Mouse (Mus musculus) forebrain, embryonic 14.5 days (tissue): ENCODE measurements around the gene 1700102P08Rik. TPM values are rescaled to one million over a fixed set of nuclear protein-coding genes. Genes with fewer than 3 reads are reported as not detected.

Source experiments
- ATAC-seq: fragments of 200-750 bp; cut with Nextera tagmentation; 2 replicates; pipeline ENCODE4 v1.8.0; 2017; ENCODE audit warnings: mild to moderate bottlenecking, moderate library complexity
- DNase-seq: peaks from one replicate; pipeline ENCODE4 v3.0.0-alpha.2; 2015; ENCODE audit warnings: low spot score
- H3K27ac ChIP-seq: fragments of 300-500 bp; sonication (generic); 2 replicates; pipeline ENCODE4 v1.5.1; 2014; ENCODE audit warnings: low read depth, mild to moderate bottlenecking, control low read depth, low read length, moderate library complexity
- H3K27me3 ChIP-seq: fragments of 300-500 bp; sonication (generic); replicated peaks from 2 replicates; pipeline ENCODE4 v1.6.1; 2014; ENCODE audit warnings: low read length, control low read depth, mixed read lengths; ENCODE audit not compliant: control insufficient read depth, insufficient read depth
- H3K36me3 ChIP-seq: fragments of 300-500 bp; sonication (generic); 2 replicates; pipeline ENCODE4 v1.6.1; 2014; ENCODE audit warnings: low read length, control low read depth; ENCODE audit not compliant: control insufficient read depth, insufficient read depth
- H3K4me1 ChIP-seq: fragments of 300-500 bp; sonication (generic); 2 replicates; pipeline ENCODE4 v1.6.1; 2014; ENCODE audit warnings: antibody characterized with exemption, low read length, control low read depth; ENCODE audit not compliant: control insufficient read depth, insufficient read depth
- H3K4me2 ChIP-seq: fragments of 300-500 bp; sonication (generic); 2 replicates; pipeline ENCODE4 v1.6.1; 2014; ENCODE audit warnings: mild to moderate bottlenecking, control low read depth, low read length
- H3K4me3 ChIP-seq: fragments of 300-500 bp; sonication (generic); 2 replicates; pipeline ENCODE4 v1.5.1; 2014; ENCODE audit warnings: low read depth, low read length, control low read depth
- H3K9ac ChIP-seq: fragments of 300-500 bp; sonication (generic); 2 replicates; pipeline ENCODE4 v1.6.1; 2014; ENCODE audit warnings: mild to moderate bottlenecking, low read length, control low read depth, moderate library complexity
- H3K9me3 ChIP-seq: fragments of 300-500 bp; sonication (generic); replicated peaks from 2 replicates; pipeline ENCODE4 v1.6.1; 2016; ENCODE audit warnings: low read length, control low read depth, mixed read lengths; ENCODE audit not compliant: control insufficient read depth
- WGBS: fragments of 180-500 bp; shearing (Covaris S2); extraction: QIAGEN DNeasy Blood & Tissue Kit; methylation state at CpG from one replicate; pipeline ENCODE4 v1.1.7; 2014; 5-methylcytosine and 5-hydroxymethylcytosine counted together
- polyA plus RNA-seq: library from polyadenylated mRNA; unstranded; fragments of >200 nt; fragmentation: Nextera tagmentation; extraction: Ambion mirVana; gene quantifications from 2 replicates; pipeline ENCODE4 v1.2.1, GENCODE M21; 2014

The 1700102P08Rik gene
- polyA plus RNA-seq, 1 experiment from 2014 or later: 1.4 TPM

GRCm38 (mm10) chr9:108451170-108451493 lies 58.5 kb downstream of the 1700102P08Rik start:
- 82% methylated on average over 6 of the region's 6 CpGs for WGBS
- Histone ChIP-seq H3K4me2 (peak overlapping the region; percentile 61), H3K9me3 (no peaks in the 10 kb centered on the region), H3K36me3 (peaks cover 19% of the 10 kb centered on the region), H3K4me1 (peaks cover 29% of the 10 kb centered on the region), H3K9ac (peak overlapping the region; percentile 70), H3K27me3 (no peaks in the 10 kb centered on the region), H3K4me3 (peak overlapping the region; percentile 57), H3K27ac (peak overlapping the region; percentile 90)
- DNase-seq: no peak
- no peak for ATAC-seq

DNA sequence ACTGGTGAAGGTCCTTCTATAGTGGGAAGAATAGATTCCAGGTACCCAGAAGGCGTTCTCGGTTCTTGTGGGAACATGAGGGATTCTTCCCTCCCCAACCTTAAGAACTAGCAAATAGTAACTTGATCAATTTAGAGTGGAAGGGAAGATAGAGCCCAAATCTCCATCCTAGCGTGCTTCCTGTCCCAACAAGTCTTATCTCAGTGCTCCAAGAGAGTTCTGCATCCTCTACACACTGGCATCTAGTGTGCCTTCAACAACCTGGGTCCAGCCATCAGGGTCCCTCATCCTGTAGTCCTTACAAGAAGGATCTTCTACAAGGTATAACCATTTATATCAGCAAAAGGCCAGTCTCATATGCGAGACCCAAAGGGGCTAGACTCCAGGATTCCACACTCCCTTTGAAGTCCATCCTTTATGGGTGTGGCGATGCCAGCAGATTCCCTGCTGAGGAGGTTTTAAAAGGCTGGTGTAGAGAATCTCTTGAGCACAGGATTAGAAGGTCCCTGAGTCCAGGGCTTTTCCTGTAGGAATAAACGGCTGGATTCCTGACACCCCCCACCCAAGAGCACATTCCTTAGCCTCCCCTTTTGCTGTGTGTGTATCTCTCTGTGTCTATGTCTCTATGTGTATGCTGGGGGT lies 59.0 kb downstream of the 1700102P08Rik start:
- peak overlapping the region; percentile 70 for H3K9ac ChIP-seq
- H3K27ac ChIP-seq: peak overlapping the region; percentile 90
- ATAC-seq (no peak), DNase-seq (no peak)
- WGBS: 42% methylated on average over 6 of the region's 6 CpGs
- H3K4me1 ChIP-seq: peaks cover 29% of the 10 kb centered on the region
- peaks cover 19% of the 10 kb centered on the region for H3K36me3 ChIP-seq
- no peaks in the 10 kb centered on the region for H3K27me3 ChIP-seq
- H3K4me3 ChIP-seq: peak overlapping the region; percentile 57
- H3K9me3 ChIP-seq: no peaks in the 10 kb centered on the region
- peak overlapping the region; percentile 61 for H3K4me2 ChIP-seq

DNA sequence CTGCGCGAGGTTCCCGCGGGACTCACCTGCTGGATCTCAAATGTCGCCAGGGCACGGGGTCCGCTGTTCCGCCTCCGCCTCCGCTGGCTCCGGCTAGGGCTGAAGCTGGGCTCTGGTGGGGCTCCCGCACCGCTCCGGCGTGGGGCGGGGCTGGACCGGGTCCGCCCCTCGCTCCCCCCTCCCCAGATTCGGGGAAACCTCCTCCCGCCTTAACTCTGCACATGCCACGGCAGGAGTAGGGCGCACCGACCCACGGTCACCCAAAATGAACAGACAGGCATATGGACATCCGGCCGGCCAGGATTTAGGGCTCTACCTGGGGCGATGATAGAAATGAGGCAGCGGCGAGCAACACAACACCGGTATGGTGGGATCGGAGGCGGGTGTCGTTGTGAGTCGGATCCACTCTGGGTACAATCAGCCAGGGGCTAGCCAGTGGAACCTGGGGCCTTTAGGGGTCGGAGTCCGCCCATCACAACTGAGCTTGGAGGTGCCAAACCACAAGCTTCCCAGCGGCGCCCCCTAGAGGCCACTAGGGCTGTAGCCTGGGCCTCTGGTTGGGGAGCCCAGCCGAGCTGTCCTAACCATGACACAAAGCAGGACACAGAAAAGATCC lies 59.8 kb downstream of the 1700102P08Rik start:
- under 1% methylated on average over 40 of the region's 40 CpGs for WGBS
- H3K4me3 ChIP-seq: peak overlapping the region; percentile 57
- H3K4me1 ChIP-seq: peaks cover 29% of the 10 kb centered on the region
- no peaks in the 10 kb centered on the region for H3K9me3 ChIP-seq
- H3K27ac ChIP-seq: peak overlapping the region; percentile 70
- peak overlapping the region; percentile 61 for H3K4me2 ChIP-seq
- no peaks in the 10 kb centered on the region for H3K27me3 ChIP-seq
- ATAC-seq (peak; percentile 83), DNase-seq (peak; percentile 95)
- H3K9ac ChIP-seq: peak overlapping the region; percentile 70
- H3K36me3 ChIP-seq: peaks cover 18% of the 10 kb centered on the region

DNA sequence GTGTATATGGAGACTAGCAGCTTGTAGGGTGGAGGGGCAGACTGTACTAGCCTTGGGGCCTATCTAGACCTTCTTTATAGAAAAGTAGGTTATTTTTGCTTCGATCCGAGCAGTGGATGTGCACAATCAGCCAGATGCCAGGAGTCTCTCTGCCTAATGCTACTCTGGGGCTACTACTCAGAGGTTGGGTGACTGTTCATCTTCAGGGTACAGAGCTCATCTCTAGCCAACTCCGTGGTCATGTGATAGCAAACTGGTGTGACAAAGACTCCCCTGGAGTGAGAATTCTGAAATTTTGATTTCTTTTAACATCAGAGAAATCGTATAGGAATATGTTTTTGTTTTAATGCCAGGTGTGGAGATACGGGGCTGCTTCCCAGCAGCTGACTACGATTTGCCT lies 60.3 kb downstream of the 1700102P08Rik start:
- Histone ChIP-seq H3K4me1 (peaks cover 29% of the 10 kb centered on the region), H3K4me3 (peak overlapping the region; percentile 57), H3K27me3 (no peaks in the 10 kb centered on the region), H3K9me3 (no peaks in the 10 kb centered on the region), H3K27ac (peak overlapping the region; percentile 70), H3K9ac (peak overlapping the region; percentile 70), H3K4me2 (peak overlapping the region; percentile 61), H3K36me3 (peaks cover 13% of the 10 kb centered on the region)
- ATAC-seq (peak; percentile 14), DNase-seq (no peak)
- 49% methylated on average over 6 of the region's 6 CpGs for WGBS

DNA sequence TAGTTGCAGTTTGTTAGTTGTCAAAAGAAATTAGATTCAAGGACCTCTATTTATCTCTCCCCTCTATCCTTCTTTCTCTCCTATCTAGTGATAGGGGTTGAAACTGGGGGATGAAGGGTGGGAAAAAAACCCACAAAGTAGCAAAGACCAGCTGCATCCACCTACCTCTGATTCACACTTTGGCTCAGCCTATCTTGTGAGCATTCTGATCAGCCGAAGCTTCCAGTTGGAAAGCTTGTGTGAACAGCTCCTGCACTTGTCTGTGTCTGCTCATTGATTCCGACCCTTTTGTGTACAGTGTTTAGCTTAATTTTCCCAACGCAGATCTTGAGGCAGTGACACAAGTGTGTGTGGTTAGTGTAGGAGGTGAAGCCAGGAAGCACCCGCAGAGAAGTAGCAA lies 60.9 kb downstream of the 1700102P08Rik start:
- H3K36me3 ChIP-seq: peaks cover 8% of the 10 kb centered on the region
- H3K4me1 ChIP-seq: peaks cover 29% of the 10 kb centered on the region
- H3K4me3 ChIP-seq: no peak overlapping the region
- ATAC-seq (no peak), DNase-seq (no peak)
- no peak overlapping the region for H3K27ac ChIP-seq
- peak overlapping the region; percentile 61 for H3K4me2 ChIP-seq
- WGBS: 73% methylated on average over 4 of the region's 4 CpGs
- no peaks in the 10 kb centered on the region for H3K27me3 ChIP-seq
- no peaks in the 10 kb centered on the region for H3K9me3 ChIP-seq
- peak overlapping the region; percentile 70 for H3K9ac ChIP-seq

- Histone ChIP-seq H3K4me1 (peaks cover 26% of the 10 kb centered on the region), H3K27me3 (no peaks in the 10 kb centered on the region), H3K27ac (no peak overlapping the region), H3K9me3 (no peaks in the 10 kb centered on the region), H3K4me2 (no peak overlapping the region), H3K9ac (no peak overlapping the region), H3K36me3 (no peaks in the 10 kb centered on the region), H3K4me3 (no peak overlapping the region)
- DNase-seq: no peak
- no peak for ATAC-seq
- WGBS: 88% methylated on average over 6 of the region's 6 CpGs
Measured at GRCm38 (mm10) chr9:108454429-108454828, 61.8 kb downstream of the 1700102P08Rik start.

DNA sequence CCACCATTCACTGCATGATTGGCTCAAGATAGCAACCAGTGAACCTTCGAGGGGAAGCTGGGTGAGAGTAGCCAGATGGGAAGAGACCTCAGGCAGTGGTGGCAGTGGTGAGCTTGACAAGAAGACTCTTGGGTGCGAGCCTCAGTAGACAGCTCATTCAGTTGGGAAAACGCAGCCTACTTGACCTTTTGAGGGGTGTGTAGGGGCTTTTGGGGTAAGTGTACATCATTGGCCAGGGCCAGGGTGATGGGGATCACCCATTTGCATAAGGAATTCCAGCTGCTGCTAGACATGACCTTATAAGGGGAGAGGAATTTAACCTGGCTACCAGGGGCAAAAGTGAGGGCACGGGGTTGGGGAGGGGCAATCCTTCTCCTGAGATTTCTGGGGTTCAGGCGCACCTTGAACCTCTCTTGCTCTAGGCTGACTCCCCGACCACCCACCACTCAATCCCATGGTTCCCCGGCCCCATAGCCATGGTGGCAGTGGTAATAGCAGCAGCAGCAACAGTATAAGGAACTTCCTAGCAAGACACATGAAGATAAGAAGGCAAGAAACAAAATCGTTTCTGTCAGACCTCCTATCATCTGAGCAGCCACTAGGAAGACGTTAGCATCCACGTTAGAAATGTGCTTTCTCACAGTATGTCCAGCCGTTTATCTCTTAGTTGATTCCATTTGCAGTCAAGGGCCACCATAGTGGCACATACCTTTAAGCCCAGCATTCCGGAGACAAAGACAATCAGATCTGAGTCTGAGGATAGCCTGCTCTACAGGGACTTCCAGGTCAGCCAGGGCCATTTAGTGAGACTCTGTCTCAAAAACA lies 63.4 kb downstream of the 1700102P08Rik start:
- WGBS: 81% methylated on average over 12 of the region's 12 CpGs
- no peaks in the 10 kb centered on the region for H3K9me3 ChIP-seq

GRCm38 (mm10) chr9:108456953-108457352 lies 64.3 kb downstream of the 1700102P08Rik start:
- 89% methylated on average over 10 of the region's 10 CpGs for WGBS
- H3K9me3 ChIP-seq: no peaks in the 10 kb centered on the region
- H3K4me3 ChIP-seq: no peak overlapping the region
- peaks cover 11% of the 10 kb centered on the region for H3K4me1 ChIP-seq
- ATAC-seq (no peak), DNase-seq (no peak)
- H3K9ac ChIP-seq: no peak overlapping the region
- no peaks in the 10 kb centered on the region for H3K27me3 ChIP-seq
- H3K27ac ChIP-seq: no peak overlapping the region
- H3K36me3 ChIP-seq: no peaks in the 10 kb centered on the region
- no peak overlapping the region for H3K4me2 ChIP-seq

More for the DNA sequence above, 63.4 kb downstream of the 1700102P08Rik start:
- DNase-seq: no peak
- Histone ChIP-seq H3K4me1 (peaks cover 11% of the 10 kb centered on the region), H3K9ac (no peak overlapping the region), H3K4me3 (no peak overlapping the region), H3K36me3 (no peaks in the 10 kb centered on the region), H3K27me3 (no peaks in the 10 kb centered on the region), H3K27ac (no peak overlapping the region), H3K4me2 (no peak overlapping the region)
- ATAC-seq: no peak
